Mouse (Mus musculus) ovary, postnatal 36 days (tissue): ENCODE measurements around the gene Snx6.
"Not testable (repeated sequence)": the region's sequence is repeated elsewhere in the genome, so short reads cannot be mapped to it uniquely, and the experiment has no call there.

Experiments
- DNase-seq: peaks from one replicate; pipeline ENCODE4 v3.0.0; 2022; ENCODE audit warnings: low spot score, mixed read lengths

Gene Snx6

GRCm38 (mm10) chr12:54709691-54710493, 85.6 kb downstream of the Snx6 start:
- not testable (repeated sequence) for DNase-seq

- no peak for DNase-seq
These were observed 96.1 kb downstream of the Snx6 start for GRCm38 (mm10) chr12:54699394-54699793.

GRCm38 (mm10) chr12:54697791-54698250, 97.7 kb downstream of the Snx6 start:
- no peak for DNase-seq

- DNase-seq: no peak
These were observed 98.4 kb downstream of the Snx6 start for GRCm38 (mm10) chr12:54697003-54697597.
